Mouse (Mus musculus) frontal cortex, adult 2 months (tissue): ENCODE results near the gene Lrriq4. TPM values are rescaled to one million over a fixed set of nuclear protein-coding genes. Genes with fewer than 3 reads are reported as not detected.

ENCODE experiments used
- DNase-seq, 2 experiments: peaks; one replicate each; pipeline ENCODE4 v3.0.0; 2022; ENCODE audit warnings: low spot score in 1 of 2; ENCODE audit errors: extremely low spot score in 1 of 2
- polyA plus RNA-seq: library from polyadenylated mRNA; depleted of rRNA; stranded (reverse); fragments of >200 nt; gene quantifications from 2 replicates; pipeline ENCODE4 v1.2.3, GENCODE M21; 2012; rRNA removed

Gene Lrriq4
- polyA plus RNA-seq: not detected in 2 replicates

GRCm38 (mm10) chr3:30644207-30644606, at the start of gene Lrriq4:
Gene Lrriq4, plus strand, starts transcription at chr3:30644507.
- DNase-seq: no peak

GRCm38 (mm10) chr3:30595111-30595832, 49.0 kb upstream of the Lrriq4 start:
- DNase-seq: peak in 1 of 2 experiments; percentile 20

GRCm38 (mm10) chr3:30597271-30597670, 47.0 kb upstream of the Lrriq4 start:
- no peak for DNase-seq

- peak in 1 of 2 experiments; percentile 59 for DNase-seq
Observed at GRCm38 (mm10) chr3:30599711-30600545, 44.4 kb upstream of the Lrriq4 start, which contains the start of gene Actrt3. Gene Actrt3, minus strand, starts transcription at chr3:30599939.

- peak in 1 of 2 experiments; percentile 51 for DNase-seq
Observed at GRCm38 (mm10) chr3:30600717-30601116, 43.6 kb upstream of the Lrriq4 start.

- DNase-seq: peak; percentile 79 to 98
Observed at GRCm38 (mm10) chr3:30601175-30601574, 43.1 kb upstream of the Lrriq4 start.

- no peak for DNase-seq
Observed at GRCm38 (mm10) chr3:30601610-30602064, 42.7 kb upstream of the Lrriq4 start.

- DNase-seq: peak; percentile 95
Observed at GRCm38 (mm10) chr3:30602065-30602739, 42.1 kb upstream of the Lrriq4 start, which contains the start of gene Mynn. Gene Mynn, plus strand, starts transcription at chr3:30602065.

GRCm38 (mm10) chr3:30602740-30603098, 41.6 kb upstream of the Lrriq4 start:
- no peak for DNase-seq

- no peak for DNase-seq
Observed at GRCm38 (mm10) chr3:30603256-30603655, 41.1 kb upstream of the Lrriq4 start.

- no peak for DNase-seq
Observed at GRCm38 (mm10) chr3:30608999-30609398, 35.3 kb upstream of the Lrriq4 start.

GRCm38 (mm10) chr3:30610930-30611329, 33.4 kb upstream of the Lrriq4 start:
- no peak for DNase-seq

- no peak for DNase-seq
Observed at GRCm38 (mm10) chr3:30620132-30620531, 24.2 kb upstream of the Lrriq4 start.

GRCm38 (mm10) chr3:30633681-30634080, 10.6 kb upstream of the Lrriq4 start:
- no peak for DNase-seq

- no peak for DNase-seq
Observed at GRCm38 (mm10) chr3:30635629-30636028, 8.7 kb upstream of the Lrriq4 start.

- no peak for DNase-seq
Observed at GRCm38 (mm10) chr3:30646761-30647160, 2.5 kb downstream of the Lrriq4 start.

GRCm38 (mm10) chr3:30647440-30648090, 3.3 kb downstream of the Lrriq4 start, which contains the start of gene Lrrc34:
Gene Lrrc34, minus strand, starts transcription at chr3:30647869.
- DNase-seq: peak in 1 of 2 experiments; percentile 9

- no peak for DNase-seq
Observed at GRCm38 (mm10) chr3:30648466-30648865, 4.2 kb downstream of the Lrriq4 start.

- DNase-seq: peak in 1 of 2 experiments; percentile 7
Observed at GRCm38 (mm10) chr3:30650062-30650841, 5.9 kb downstream of the Lrriq4 start.
